Mouse (Mus musculus) left cerebral cortex, postnatal 25 days (tissue): ENCODE results near the gene Sh2d3c. TPM values are rescaled to one million over a fixed set of nuclear protein-coding genes. Genes with fewer than 3 reads are reported as not detected.

Experiments
- DNase-seq, 2 experiments: peaks; one replicate each; pipeline ENCODE4 v3.0.0; 2022; ENCODE audit warnings: low spot score in 2 of 2, mixed read lengths in 1 of 2
- intact Hi-C: fragments of 180-260 bp; cut with DNase I; formaldehyde crosslinking; loops from one replicate; pipeline ENCODE4 v1.15.1; 2025
- total RNA-seq, 2 experiments: library from RNA; stranded (reverse); gene quantifications; 2 replicates each; pipeline ENCODE4 v1.2.3; 2021

The Sh2d3c gene
- total RNA-seq, 2 experiments from 2014 or later, result 27.8 to 30.8 TPM

DNA sequence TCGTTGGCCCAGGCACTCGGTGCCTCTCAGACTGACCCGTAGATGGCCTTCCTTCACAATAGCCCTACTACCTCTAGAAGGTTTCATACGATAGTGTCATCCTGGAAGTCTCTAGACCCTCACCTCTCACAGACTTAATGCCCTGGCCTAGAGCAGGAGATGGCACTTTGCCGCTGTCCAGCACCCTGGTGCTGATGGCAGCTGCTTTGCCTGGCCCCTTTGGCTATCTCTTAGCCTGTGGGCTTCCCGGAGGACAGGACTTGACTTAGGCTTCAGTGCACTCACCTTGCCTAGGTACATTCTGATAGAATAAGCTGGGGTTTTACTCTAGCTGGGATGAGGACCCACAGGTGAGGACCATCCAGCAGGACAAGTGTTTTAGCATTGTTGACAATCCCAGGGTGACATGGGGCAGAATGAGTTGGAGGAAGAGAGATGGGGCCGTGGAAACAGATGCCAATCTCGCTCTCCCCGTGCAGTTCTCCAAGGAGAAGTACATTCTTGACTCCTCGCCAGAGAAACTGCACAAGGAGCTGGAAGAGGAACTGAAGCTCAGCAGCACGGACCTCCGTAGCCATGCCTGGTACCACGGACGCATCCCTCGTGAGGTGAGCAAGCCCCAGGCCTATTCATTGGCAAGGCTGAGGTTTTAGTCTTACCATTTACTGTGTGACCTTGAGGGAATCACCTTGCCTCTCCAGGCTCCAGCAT lies 23.6 kb downstream of the Sh2d3c start:
- no peak for DNase-seq
- intact Hi-C loops, result no loop called here

DNA sequence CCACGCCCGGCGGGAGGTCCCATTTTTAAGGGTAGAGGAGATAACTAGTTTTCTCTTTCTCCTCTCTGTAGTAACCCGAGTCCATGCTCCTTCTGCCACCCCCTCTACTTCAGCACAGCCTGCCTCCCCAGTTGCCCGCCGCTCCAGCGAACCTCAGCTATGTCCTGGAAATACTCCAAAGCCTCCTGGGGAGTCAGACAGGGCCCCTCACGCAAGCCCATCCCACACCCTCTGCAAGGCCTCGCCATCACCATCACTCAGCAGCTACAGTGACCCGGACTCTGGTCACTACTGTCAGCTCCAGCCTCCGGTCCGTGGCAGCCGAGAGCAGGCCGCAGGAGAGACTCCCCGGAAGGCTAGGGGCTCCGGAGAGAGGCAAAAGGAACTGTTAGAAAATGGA lies 28.2 kb downstream of the Sh2d3c start:
- DNase-seq, result no peak
- intact Hi-C loops, result no loop called here

DNA sequence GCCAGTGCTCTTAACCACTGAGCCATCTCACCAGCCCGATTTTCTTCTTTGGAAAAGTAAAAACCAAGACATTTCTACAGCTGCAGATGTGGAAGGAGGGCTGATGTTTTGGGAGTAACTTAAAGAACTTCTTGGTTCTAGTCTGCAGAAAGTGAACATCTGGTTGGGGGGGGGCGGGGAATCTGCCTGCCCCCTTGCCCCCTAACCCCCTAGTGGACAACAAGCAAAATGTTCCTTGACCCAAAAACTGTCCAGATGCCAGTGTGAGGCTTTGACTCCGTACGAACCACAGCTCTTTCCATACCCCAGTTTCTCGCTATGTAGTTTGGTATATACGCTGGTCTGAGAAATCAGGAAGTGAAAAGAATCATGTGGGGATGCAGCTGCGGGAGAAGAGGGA lies 29.3 kb downstream of the Sh2d3c start:
- intact Hi-C loops, result no loop called here
- DNase-seq, result no peak

DNA sequence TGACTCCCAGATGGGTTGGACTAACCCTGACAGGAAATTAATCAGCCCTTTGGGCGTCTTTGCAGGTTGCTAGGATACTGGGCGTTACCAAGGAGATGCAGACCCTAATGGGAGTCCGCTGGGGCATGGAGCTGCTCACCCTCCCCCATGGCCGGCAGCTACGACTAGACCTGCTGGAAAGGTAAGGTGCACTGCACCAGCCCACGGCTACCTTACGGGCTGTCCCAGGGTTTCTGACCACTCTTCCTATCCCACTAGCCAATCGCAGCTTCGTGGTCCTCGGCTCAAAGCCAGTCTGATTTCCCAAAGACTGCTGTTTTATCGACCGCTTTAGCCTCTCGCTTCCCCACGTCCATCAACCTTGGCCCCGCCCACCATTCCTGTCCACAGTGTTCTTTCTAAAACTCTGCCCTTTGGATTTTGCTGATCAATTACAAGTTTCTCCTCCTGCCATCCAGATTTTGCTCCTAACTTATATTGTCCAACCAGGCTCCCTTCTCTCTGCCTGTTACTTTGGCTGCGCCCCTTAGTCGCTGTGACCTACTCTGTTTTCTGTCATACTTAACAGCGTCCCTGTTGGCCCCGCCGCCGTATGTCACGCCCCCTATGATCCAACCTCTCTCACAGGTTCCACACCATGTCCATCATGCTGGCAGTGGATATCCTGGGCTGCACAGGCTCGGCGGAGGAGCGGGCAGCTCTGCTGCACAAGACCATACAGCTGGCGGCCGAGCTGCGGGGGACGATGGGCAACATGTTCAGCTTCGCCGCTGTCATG lies 30.2 kb downstream of the Sh2d3c start:
- DNase-seq, result no peak
- intact Hi-C loops, result no loop called here

DNA sequence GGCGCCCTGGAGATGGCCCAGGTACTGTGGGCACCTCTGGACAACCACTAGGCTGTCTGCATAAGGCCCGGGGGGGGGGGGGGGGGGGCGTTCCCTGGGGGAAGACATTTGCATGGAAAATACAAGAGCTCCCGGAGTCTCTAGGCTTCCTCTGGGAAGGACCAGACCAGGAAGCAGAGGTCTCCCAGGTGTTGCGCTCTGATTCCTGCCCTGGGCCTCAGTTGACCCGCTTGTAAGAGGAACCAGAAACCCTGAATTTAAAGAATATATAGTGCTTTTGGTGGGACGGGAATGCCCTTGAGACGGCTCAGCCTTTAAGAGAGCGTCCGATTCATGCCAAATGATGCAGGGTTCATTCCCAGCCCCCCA lies 30.8 kb downstream of the Sh2d3c start:
- no peak for DNase-seq
- intact Hi-C loops, result no loop called here

DNA sequence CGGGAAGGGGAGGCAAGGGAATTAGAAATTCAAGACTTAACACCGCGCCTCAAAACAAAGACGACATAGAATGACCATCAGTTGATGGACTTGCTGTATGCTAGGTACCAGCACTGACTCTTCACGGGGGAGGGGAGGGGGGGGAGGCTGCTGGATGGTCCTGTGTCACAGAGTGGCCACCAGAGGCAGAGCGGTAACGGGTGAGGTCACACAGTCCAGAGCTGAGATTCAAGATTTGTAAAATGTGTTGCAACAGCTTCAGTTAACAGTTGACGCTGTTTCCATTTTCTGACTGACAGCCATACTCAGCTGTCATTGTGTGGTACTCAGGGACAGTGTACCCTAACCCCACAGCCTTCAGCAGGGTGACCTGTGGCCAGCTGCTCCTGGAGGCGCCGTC lies 31.3 kb downstream of the Sh2d3c start:
- intact Hi-C loops, result no loop called here
- DNase-seq, result no peak

DNA sequence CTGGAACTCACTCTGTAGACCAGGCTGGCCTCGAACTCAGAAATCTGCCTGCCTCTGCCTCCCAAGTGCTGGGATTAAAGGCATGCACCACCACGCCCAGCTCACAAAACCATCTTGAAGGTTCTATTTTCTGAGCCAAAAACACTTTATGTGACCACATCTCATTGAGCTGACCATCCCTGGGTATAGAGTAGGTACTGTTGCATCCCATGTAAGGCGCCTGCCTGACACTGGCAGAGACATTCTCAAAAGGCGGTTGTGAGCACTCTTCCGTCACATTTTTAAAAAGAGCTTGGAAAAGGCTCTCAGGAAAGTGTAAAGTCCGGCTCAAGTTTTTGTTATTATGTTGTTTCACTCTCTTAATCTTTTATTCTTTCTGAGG lies 35.8 kb downstream of the Sh2d3c start:
- no peak for DNase-seq
- intact Hi-C loops, result loop anchor here (1.0 to 5.0 kb wide), 2 partner anchors 43 to 129 kb away; partner anchors contain the start of gene Cdk9

DNA sequence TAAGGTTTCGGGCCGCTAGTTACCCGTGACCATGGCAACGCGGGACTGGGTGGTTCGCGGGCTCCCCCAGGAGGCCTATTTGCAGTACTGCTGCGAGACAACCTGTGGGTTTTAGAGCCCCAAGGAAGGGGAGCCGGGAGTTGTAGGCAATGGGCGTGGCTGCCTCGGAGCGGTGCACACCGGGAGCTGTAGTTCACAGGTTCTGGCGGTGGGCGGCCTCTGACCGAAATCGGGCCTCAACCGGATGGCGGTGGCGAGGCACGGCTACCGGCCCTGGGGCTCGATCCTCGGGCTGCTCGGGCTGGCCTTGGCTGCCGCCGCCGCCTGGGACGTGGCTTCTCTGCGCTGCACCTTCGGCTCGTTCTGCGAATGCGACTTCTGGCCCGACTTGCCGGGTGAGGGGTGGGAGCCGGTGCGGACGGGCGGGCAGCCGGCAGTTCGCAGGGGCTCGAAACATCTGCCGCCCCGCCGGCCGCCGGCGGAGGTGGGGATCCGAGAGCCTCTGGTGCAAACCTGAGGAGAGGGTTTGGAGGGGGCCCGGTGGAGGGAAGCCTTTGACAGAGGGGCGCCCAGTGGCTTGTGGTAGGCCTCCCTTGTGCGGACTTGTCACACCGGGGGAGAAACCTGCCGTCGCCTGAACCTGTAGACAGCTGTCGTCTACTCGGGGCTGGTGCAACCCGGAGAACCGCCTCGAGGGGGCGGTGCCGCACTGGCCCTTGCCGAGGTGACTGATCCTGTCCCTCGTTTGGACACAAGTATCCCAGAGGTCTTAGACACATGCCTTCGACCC lies 36.4 kb downstream of the Sh2d3c start, which contains the start of gene Tor2a:
Gene Tor2a, plus strand, starts transcription at position 179 of the 790 bp plus-strand sequence.
- peak; percentile 98 to 99 for DNase-seq
- intact Hi-C loops, result loop anchor here (1.0 to 5.0 kb wide), 2 partner anchors 44 to 130 kb away; partner anchors contain the start of gene Cdk9

DNA sequence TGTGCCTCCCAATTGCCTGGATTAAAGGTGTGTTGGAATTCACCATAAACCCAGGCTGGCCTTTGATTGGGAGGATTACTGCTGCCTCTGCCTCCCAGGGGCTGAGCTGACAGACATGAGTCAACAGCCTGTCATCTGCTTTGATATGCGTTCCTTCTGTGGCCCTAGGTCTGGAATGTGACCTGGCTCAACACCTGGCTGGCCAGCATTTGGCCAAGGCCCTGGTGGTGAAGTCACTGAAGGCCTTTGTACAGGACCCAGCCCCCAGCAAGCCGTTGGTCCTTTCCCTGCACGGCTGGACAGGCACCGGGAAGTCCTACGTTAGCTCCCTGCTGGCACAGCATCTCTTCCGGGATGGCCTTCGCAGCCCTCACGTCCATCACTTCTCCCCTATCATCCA lies 37.6 kb downstream of the Sh2d3c start:
- intact Hi-C loops, result loop anchor here (5.0 kb wide), 1 partner anchor 131 kb away; no protein-coding TSS in a partner anchor
- DNase-seq, result no peak

DNA sequence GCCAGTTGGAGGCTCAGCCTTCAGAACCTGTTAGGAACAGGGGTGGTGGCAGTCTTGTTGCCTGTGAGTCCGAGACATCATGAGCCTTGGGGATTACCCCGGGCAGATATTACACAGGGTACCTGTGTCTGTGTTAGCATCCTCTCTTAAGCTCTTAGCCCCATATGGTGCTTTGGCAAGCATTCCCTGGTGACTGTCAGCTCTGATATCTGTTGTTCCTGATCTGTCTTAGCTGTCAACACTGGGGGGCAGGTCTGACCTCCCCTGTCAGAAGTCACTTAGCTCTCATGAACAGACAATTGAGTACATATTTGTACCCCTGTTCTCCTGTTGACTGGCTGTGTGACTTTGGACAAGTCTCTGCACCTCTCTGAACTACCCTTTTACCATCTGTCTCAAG lies 38.1 kb downstream of the Sh2d3c start:
- intact Hi-C loops, result loop anchor here (5.0 kb wide), 1 partner anchor 132 kb away; no protein-coding TSS in a partner anchor
- no peak for DNase-seq

DNA sequence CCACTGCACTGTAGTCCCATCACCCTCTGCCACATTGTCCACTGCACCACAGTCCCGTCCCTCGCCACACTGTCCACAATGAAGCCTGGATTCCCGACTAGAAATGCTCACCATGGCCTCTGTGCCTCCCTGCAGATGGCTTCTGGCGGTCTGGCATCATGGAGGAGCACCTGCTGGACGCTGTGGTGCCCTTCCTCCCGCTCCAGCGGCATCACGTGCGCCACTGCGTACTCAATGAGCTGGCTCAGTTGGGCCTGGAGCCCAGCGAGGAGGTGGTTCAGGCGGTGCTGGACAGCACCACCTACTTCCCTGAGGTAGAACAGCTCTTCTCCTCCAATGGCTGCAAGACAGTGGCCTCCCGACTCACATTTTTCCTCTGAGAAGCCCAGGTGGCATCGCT lies 40.5 kb downstream of the Sh2d3c start:
- DNase-seq, result peak in 1 of 2 experiments; percentile 48

DNA sequence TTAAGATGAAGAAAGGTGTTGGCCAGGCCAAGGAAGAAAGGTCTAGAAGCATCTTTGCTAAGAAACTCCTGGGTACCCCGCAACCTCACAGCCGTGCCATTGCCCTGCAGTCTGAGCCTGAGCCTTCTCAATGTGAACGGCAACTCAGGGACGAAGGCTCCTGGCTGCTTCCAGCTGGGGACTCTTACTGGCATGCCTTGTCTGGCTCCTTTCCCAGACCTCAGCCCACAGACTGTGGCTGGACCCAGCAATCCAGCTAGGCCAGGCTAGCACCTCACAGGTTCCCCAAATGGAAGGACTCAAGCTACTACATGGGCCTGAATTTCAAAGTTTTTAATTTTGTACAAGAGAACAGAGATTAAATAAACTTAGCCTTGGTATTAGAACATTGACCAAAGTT lies 41.0 kb downstream of the Sh2d3c start:
- peak in 1 of 2 experiments; percentile 31 for DNase-seq

More for the DNA sequence above, 40.5 kb downstream of the Sh2d3c start:
- intact Hi-C loops, result no loop called here

DNA sequence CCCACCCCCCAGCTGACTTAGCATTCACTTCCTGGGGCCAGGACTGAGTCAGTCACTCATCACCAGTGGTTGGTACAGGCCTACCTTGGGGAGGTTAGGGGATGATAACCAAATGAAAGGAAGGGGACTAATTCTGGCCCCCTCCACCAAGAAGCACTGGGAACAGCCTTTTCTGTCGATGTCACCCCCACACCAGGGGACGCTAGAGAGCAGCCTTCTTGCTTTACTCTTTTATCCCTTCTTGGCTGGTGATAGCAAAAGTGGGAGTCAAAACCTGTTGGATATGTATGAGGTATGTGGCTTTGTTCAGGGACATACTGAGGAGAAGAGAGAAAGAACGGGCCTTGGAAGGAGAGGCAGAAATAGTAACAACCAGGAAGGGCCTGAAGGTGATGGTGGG lies 42.5 kb downstream of the Sh2d3c start:
- intact Hi-C loops, result no loop called here
- no peak for DNase-seq

More for the DNA sequence above, 41.0 kb downstream of the Sh2d3c start:
- intact Hi-C loops, result no loop called here

DNA sequence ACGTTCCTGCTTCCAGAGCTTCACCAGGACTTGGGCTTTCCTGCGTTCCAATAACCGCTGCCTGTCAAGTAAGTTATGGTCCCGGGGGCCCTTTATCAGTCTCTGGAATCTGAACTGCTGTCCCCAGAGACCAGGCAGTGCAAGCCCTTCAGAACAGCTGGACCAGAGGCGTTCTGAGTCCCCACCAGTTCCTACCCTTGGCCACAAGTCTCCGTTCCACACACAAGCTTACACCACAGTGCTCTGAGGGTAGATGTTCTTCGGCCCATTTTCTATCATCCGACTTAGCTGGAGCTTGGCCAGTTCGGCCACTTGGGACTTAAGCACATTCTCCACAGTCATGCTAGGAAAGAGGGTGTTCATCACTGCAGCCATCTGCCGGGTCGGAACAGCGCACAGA lies 46.4 kb downstream of the Sh2d3c start:
- intact Hi-C loops, result no loop called here
- DNase-seq, result no peak

DNA sequence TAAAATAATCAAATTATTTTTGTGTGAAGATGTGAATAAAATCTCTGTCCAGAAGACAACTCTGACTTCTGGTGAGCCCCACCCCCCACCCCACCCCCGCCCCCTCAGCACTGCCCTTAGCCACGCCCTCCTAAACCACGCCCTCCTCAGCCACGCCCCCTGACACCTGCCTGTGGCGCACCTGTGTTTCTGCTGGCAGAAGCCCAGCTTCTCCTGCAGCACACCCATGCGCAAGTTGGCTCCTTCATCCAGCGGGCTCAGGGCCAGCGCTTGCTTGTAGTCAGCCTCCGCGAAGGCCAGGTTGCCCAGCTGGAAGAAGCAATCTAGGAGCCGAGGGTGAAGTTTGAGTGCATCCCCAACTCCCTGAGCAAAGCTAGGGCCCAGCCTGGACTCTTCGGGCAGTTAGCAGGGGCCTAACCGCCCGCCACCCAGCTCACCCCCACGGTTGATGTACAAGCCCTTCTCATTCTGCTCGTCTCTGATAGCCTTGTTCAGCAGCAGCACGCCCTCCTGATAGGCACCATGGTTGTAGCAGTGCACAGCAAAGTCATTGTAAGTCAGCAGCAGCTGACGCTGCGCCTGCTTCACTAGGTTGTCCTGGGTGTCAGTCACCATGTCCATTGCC lies 47.9 kb downstream of the Sh2d3c start:
- no peak for DNase-seq
- intact Hi-C loops, result no loop called here

DNA sequence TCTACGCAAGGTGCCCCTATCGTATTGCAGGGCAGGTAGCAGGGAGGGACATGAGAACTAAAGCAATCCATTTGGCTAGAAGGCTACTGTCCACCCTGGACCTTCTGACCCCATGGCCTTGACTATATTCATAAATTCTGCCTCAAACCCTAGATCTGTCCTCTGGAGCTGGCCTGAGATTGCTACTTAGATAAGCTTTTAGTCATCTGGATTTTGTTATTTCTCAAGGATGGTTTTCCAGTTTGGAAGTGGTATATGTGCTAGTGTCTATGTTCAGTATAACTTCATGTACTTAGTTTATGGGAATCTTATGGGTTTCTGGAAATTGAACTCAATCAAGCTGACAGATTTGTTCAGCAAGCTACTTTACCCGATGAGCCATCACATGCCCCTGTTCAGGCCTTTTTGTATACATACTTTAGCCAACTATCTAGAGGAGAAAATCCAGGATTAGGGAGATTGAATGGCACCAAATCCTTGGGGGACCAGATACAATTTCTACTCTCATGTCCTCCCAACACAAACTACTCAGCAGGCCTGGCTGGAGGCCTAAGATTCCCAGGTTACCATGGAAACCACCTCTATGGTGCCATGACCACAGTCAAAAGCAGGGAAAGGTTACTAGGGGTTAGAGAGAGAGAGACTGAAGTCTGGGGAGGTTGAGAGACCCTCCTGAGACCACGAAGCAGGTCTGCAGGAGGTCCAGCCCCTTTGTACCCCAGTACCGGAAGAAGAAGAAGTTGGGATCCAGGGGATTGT lies 48.7 kb downstream of the Sh2d3c start:
- DNase-seq, result no peak
- intact Hi-C loops, result no loop called here

DNA sequence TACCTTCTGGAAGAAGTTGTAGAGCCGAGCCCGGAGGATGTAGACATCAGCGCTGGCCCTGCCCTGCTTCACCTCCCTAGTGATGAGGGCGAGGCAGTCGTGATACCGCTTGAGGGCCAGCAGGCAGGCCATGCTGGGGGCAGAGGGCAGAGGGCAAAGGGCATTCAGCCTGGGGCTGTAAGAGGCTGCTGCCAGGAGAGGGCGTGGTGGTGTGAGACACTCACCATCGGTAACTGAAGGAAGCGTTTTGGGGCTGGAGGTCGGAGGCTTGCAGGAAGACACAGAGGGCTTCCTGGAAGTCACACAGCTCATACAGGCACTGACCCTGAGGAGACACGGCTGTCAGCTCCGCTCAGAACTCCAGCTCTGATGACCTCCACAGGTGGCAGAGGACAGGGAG lies 51.0 kb downstream of the Sh2d3c start:
- DNase-seq, result no peak
- intact Hi-C loops, result no loop called here

DNA sequence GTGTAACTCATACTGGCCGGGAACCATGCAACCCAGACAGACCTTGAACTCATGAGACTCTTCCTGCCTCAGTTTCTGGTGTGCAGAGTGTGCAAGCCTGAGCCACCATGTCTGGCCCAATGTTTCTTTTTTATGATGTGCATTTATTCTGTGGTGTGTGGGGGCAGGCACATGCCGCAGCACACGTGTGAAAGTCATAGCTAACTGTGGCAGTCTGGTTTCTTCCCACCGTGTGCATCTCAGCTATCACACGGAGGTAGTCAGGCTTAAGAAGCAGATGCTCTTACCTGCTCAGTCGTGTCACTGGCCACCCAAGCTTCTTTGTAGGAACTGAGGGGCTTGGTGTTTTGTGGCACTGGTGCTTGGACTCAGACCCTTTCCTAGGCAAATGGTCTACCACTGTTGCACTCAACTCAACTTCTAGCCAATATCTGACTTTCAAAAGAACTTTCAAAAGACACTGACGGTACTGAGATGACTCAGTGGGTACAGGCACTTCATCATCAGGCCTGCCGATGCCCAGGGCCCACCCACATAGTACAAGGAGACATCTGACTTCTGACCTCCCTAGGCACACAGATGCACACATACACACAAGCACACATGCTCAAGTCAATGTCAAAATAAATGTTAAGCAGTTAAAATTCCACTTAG lies 51.9 kb downstream of the Sh2d3c start:
- DNase-seq, result no peak
- intact Hi-C loops, result no loop called here
